Mouse (Mus musculus) heart, embryonic 14.5 days (tissue): ENCODE results near the gene Zp3. TPM values are rescaled to one million over a fixed set of nuclear protein-coding genes. Genes with fewer than 3 reads are reported as not detected.

Experiments used
- ATAC-seq: fragments of 200-750 bp; cut with Nextera tagmentation; 2 replicates; pipeline ENCODE4 v1.8.0; 2017; ENCODE audit warnings: low read depth, moderate TSS enrichment; ENCODE audit not compliant: insufficient number of reproducible peaks, insufficient read depth, low FRiP score
- H3K27ac ChIP-seq, 2 experiments: fragments of 200-500 bp in 1 of 2; fragments of 300-500 bp in 1 of 2; sonication (generic) in 1 of 2; replicated peaks in 1 of 2; 2 replicates each; pipeline ENCODE4 v1.5.1; 2012 to 2014; ENCODE audit warnings: low read depth in 2 of 2, low read length in 2 of 2, control low read depth in 1 of 2, mild to moderate bottlenecking in 1 of 2, mixed read lengths in 1 of 2; ENCODE audit not compliant: control insufficient read depth in 1 of 2, insufficient read depth in 1 of 2
- H3K27me3 ChIP-seq: fragments of 300-500 bp; sonication (generic); 2 replicates; pipeline ENCODE4 v1.6.1; 2014; ENCODE audit warnings: mild to moderate bottlenecking, low read length, control low read depth; ENCODE audit not compliant: control insufficient read depth, insufficient read depth
- H3K36me3 ChIP-seq: fragments of 300-500 bp; sonication (generic); 2 replicates; pipeline ENCODE4 v1.6.1; 2014; ENCODE audit warnings: mild to moderate bottlenecking, control low read depth, low read length, mixed read lengths; ENCODE audit not compliant: control insufficient read depth, insufficient read depth
- H3K4me1 ChIP-seq, 2 experiments: fragments of 200-500 bp in 1 of 2; fragments of 300-500 bp in 1 of 2; sonication (generic) in 1 of 2; 2 replicates each; pipeline ENCODE4 v1.6.1; 2012 to 2014; ENCODE audit warnings: low read length in 2 of 2, control low read depth in 1 of 2, mixed read lengths in 1 of 2; ENCODE audit not compliant: control insufficient read depth in 2 of 2, insufficient read depth in 2 of 2
- H3K4me2 ChIP-seq: fragments of 300-500 bp; sonication (generic); 2 replicates; pipeline ENCODE4 v1.6.1; 2014; ENCODE audit warnings: mild to moderate bottlenecking, low read length
- H3K4me3 ChIP-seq, 2 experiments: fragments of 200-500 bp in 1 of 2; fragments of 300-500 bp in 1 of 2; sonication (generic) in 1 of 2; 2 replicates each; pipeline ENCODE4 v1.5.1; 2012 to 2014; ENCODE audit warnings: low read length in 2 of 2, mild to moderate bottlenecking in 2 of 2, control low read depth in 1 of 2, low read depth in 1 of 2, moderate library complexity in 1 of 2; ENCODE audit not compliant: control insufficient read depth in 1 of 2, insufficient read depth in 1 of 2
- H3K9ac ChIP-seq: fragments of 300-500 bp; sonication (generic); 2 replicates; pipeline ENCODE4 v1.6.1; 2014; ENCODE audit warnings: mild to moderate bottlenecking, low read length
- H3K9me3 ChIP-seq: fragments of 300-500 bp; sonication (generic); 2 replicates; pipeline ENCODE4 v1.6.1; 2016; ENCODE audit warnings: low read length, control low read depth; ENCODE audit not compliant: control insufficient read depth
- WGBS: fragments of 180-500 bp; shearing (Covaris S2); extraction: QIAGEN DNeasy Blood & Tissue Kit; methylation state at CpG from one replicate; pipeline ENCODE4 v1.1.7; 2014; 5-methylcytosine and 5-hydroxymethylcytosine counted together
- polyA plus RNA-seq: library from polyadenylated mRNA; unstranded; fragments of >200 nt; fragmentation: Nextera tagmentation; extraction: Ambion mirVana; gene quantifications from 2 replicates; pipeline ENCODE4 v1.2.1, GENCODE M21; 2014

The Zp3 gene
- polyA plus RNA-seq, 1 experiment from 2014 or later = not detected

DNA sequence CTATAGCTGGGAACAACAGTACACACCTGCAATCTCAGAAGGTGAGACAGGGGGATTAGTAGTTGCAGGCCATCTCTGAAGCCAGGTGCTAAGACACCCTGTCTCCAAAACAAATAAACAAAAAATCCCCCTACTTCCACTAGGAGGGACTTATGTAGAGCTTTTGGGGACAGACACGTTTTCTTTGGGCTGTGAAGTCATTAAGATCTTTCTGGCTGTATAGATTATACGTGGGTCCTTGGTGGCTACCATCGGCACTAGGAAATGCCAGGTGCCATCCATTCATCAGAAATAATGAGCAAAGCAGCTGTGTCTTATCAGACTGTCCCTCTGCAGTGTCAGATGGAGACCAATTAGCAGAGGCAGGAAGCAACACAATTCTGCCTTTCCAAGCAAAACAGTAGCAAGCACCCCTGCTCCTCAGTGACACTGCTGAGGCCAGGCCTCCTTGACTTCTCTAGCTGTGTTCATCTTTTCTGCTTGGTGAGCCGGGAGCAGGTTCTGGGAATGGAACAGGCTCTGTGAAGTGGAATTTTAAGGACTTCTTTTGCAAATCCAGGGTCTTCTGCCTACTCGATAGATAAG lies 13.6 kb downstream of the Zp3 start:
- Histone ChIP-seq H3K27ac (no peak overlapping the region), H3K4me1 (peaks cover 0 to 8% of the 10 kb centered on the region in 2 experiments; a peak in 1 of 4 replicates), H3K27me3 (no peaks in the 10 kb centered on the region), H3K4me2 (no peak overlapping the region), H3K36me3 (peaks cover 24% of the 10 kb centered on the region), H3K9me3 (no peaks in the 10 kb centered on the region), H3K4me3 (no peak overlapping the region), H3K9ac (no peak overlapping the region)
- no peak for ATAC-seq
- WGBS = 43% methylated on average over 5 of the region's 5 CpGs

DNA sequence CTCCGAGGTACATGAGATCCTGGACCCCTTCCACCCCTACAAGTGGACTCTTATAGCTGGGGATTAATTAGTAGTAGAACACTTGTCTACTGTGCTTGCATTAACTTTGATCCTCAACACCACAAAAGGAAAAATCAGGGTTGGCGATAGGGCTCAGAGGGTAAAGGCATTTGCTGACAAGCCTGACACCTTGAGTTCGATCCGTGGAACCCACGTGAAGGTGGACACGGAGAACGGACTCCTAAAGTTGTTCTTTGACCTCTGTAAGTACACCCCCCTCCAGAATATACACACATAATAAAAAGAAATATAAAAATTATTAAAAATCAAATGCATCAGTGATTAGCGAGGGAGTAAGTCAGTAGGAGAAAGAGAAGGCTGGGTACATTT lies 14.4 kb downstream of the Zp3 start:
- no peak for ATAC-seq
- no peaks in the 10 kb centered on the region for H3K9me3 ChIP-seq
- H3K4me1 ChIP-seq = peaks cover 0 to 8% of the 10 kb centered on the region in 2 experiments; a peak in 1 of 4 replicates
- no peak overlapping the region for H3K9ac ChIP-seq
- WGBS = 60% methylated on average over 8 of the region's 8 CpGs
- H3K4me2 ChIP-seq = no peak overlapping the region
- no peak overlapping the region; a peak in 1 of 4 replicates for H3K27ac ChIP-seq
- peak overlapping the region in 1 of 2 experiments; percentile 81; a peak in 2 of 4 replicates for H3K4me3 ChIP-seq
- peaks cover 32% of the 10 kb centered on the region for H3K36me3 ChIP-seq
- H3K27me3 ChIP-seq = no peaks in the 10 kb centered on the region

DNA sequence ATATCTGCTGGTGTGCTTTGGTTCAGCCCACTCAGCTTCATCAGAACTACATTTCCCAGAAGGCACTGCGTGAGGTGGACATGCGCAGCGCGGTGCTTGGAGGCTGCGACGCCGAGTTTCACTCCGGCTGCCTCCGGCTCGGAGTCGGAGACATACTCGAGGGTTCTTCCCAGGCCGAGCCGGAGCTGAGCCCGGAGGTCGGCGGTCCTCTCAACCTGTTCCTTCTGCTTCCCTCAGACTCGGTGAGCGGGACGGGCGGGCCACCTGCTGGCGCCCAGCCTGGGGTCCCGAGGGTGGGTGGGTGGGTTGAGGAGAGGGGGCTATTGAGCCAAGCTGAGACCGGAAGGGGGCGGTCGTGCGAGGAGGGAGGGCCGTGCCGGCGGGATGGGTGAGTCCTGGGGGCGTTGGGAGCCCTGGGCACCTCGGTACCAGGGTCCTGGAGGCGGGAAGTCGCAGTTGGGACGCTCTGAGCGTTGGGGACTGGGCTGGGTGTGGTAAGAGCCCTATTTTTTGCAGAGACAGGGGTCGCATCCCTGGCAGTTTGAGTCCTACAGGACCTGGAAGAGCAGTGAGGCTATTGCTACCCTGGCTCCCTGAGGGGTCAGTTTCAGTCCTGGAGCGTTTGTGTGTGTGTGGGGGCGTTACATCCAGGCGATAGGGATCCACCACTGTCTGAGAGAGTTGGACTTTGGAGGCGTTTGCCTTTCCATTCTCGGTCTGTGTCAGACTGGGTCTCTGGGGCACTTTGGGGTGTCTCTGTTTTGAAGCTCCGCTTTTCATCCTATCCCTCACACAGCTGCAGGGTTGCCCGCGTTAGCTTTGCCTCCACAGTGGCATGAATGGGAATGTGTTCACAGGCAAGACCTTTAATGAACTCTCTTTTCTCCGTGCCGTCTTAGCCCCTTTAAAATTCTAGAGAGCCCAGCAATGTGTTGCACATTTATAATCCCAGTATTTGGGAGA lies 15.1 kb downstream of the Zp3 start, which contains the start of gene Dtx2:
Dtx2 (plus strand) TSS at position 76 of the 963 bp plus-strand sequence.
- H3K9ac ChIP-seq = peak within 1 kb of the TSS; percentile 87
- WGBS = 2% methylated on average over 47 of the region's 47 CpGs
- peak within 1 kb of the TSS in 1 of 2 experiments; percentile 82; a peak in 3 of 4 replicates for H3K27ac ChIP-seq
- H3K9me3 ChIP-seq = no peaks in the 10 kb centered on the region
- peak within 1 kb of the TSS; percentile 77 to 81 for H3K4me3 ChIP-seq
- peaks cover 38% of the 10 kb centered on the region for H3K36me3 ChIP-seq
- peak within 1 kb of the TSS; percentile 87 for H3K4me2 ChIP-seq
- peak; percentile 84 for ATAC-seq
- H3K27me3 ChIP-seq = no peaks in the 10 kb centered on the region
- H3K4me1 ChIP-seq = peaks cover 0 to 8% of the 10 kb centered on the region in 2 experiments; a peak in 1 of 4 replicates

DNA sequence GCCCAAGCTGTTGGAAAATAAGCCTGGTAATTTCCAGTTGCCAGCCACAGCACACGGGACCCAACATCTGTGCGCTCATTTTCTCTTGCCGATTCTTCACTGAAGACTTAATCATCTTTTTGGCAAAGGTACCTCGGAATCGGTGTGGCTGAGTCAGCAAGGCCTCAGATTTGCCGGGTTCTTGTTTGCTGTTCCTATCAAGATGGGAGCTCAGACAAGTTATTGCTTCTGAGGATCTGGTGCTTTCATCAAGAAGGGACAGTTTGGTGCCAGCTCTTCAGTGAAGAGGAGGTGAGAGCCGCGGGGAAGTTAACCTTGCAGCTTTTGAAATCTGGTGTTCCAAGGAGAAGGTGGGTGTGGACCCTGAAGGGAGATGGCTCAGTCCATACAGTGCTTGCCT lies 16.3 kb downstream of the Zp3 start:
- Histone ChIP-seq H3K4me1 (peaks cover 0 to 8% of the 10 kb centered on the region in 2 experiments; a peak in 1 of 4 replicates), H3K4me3 (no peak overlapping the region), H3K27ac (no peak overlapping the region), H3K27me3 (no peaks in the 10 kb centered on the region), H3K36me3 (peaks cover 44% of the 10 kb centered on the region), H3K4me2 (peak overlapping the region; percentile 87; the same call in 1 of the 2 replicates), H3K9ac (peak overlapping the region; percentile 87; the same call in 1 of the 2 replicates), H3K9me3 (no peaks in the 10 kb centered on the region)
- whole genome bisulfite sequencing = 85% methylated on average over 8 of the region's 8 CpGs
- ATAC-seq = no peak

DNA sequence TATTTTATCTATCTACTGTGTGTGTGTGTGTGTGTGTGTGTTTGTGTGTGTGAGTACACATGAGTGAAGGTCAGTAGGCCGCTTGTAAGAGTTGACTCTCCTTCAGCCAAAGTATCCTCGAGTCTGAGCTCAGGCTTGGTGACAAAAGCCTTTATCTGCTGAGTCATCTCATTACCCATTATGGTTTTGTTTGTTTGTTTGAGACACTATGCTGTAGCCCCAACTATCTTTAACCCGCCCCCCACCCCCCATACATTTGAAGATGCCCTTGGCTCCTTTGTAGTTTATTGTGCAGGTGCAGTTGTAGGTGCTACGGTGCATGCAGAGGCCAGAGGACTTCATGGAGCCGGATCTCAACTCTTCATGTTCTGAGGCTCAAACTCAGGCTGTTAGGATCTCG lies 21.3 kb downstream of the Zp3 start:
- no peak overlapping the region for H3K4me2 ChIP-seq
- no peak for ATAC-seq
- no peak overlapping the region for H3K9ac ChIP-seq
- no peaks in the 10 kb centered on the region for H3K27me3 ChIP-seq
- 88% methylated on average over 6 of the region's 6 CpGs for WGBS
- peaks cover 52% of the 10 kb centered on the region for H3K36me3 ChIP-seq
- no peak overlapping the region for H3K4me3 ChIP-seq
- H3K27ac ChIP-seq = no peak overlapping the region
- H3K9me3 ChIP-seq = no peaks in the 10 kb centered on the region
- peaks cover 11 to 17% of the 10 kb centered on the region in 2 experiments for H3K4me1 ChIP-seq

DNA sequence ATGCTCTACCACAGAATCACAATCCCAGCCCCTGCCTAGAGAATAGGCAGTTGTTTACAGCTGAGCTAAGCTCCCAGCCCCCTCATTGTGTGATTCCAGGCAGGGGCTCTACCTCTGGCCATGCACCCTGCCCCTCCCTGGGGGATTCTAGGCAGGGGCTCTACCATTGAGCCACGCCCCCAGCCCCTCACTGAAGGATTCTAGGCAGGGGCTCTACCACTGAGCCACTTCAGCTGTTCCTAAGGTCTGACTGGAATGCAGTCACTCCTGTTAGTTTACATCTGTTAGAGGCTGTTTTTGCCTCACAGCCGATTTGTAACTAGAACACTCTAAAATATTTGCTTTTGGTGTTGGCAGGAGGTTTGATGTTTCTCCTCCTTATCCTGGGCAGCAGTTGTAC lies 22.4 kb downstream of the Zp3 start:
- H3K27ac ChIP-seq = peak overlapping the region; percentile 82 to 83
- H3K36me3 ChIP-seq = peaks cover 41% of the 10 kb centered on the region
- H3K9ac ChIP-seq = 0 out of 2 replicates have a peak overlapping the region, but pooled peaks have one; percentile 10
- 62% methylated on average over 2 of the region's 2 CpGs for WGBS
- H3K4me1 ChIP-seq = peaks cover 11 to 17% of the 10 kb centered on the region in 2 experiments
- H3K9me3 ChIP-seq = no peaks in the 10 kb centered on the region
- H3K27me3 ChIP-seq = no peaks in the 10 kb centered on the region
- no peak for ATAC-seq
- no peak overlapping the region for H3K4me2 ChIP-seq
- H3K4me3 ChIP-seq = no peak overlapping the region

DNA sequence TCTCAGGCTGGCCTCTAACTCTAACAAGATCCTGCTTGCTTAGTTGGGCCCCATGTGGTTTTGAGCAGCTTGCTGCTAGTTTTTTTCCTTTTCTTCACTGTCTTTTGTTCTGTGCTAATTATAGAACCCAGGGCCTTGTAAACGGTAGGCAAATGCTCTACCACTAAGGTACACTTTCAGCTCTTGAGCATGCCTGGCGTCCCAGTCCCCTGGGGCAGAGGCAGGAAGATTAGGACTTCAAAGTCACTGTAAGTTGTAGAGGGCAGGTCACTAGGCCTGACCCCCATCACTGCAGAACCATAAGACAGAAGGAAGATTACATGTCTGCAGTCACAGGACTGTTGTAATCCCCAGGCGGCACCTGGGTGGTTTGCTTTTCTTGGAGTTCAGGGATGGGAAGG lies 22.9 kb downstream of the Zp3 start:
- Histone ChIP-seq H3K4me2 (peak overlapping the region; percentile 1; the same call in 1 of the 2 replicates), H3K9ac (0 out of 2 replicates have a peak overlapping the region, but pooled peaks have one; percentile 10), H3K27me3 (no peaks in the 10 kb centered on the region), H3K9me3 (no peaks in the 10 kb centered on the region), H3K36me3 (peaks cover 37% of the 10 kb centered on the region), H3K4me3 (no peak overlapping the region), H3K4me1 (peaks cover 16 to 17% of the 10 kb centered on the region in 2 experiments), H3K27ac (peak overlapping the region; percentile 82 to 83)
- ATAC-seq = peak; percentile 11; the same call in 1 of the 2 replicates
- 8% methylated on average over 3 of the region's 3 CpGs for WGBS
